Mouse (Mus musculus): ENCODE measurements around the gene Cacng1.

GRCm38 (mm10) chr11:107749114-107749513, 32.8 kb upstream of the Cacng1 start:
- TF ChIP-seq CTCF (IDR thresholded peaks at IDR 0.05; ENCODE audit: extremely low read depth, insufficient read depth, low read length) = no peak
- TF ChIP-seq POLR2A (IDR thresholded peaks at IDR 0.05; ENCODE audit: extremely low read depth, insufficient read depth, low read length) = no peak
